Mouse (Mus musculus) G1E (cell line): ENCODE measurements around the gene Atf1.

Experiments used
- CTCF ChIP-seq: IDR thresholded peaks from 2 replicates; pipeline ENCODE4 v1.5.1; 2012; ENCODE audit warnings: low read depth, low read length, inconsistent platforms, mixed read lengths
- GATA1 ChIP-seq: IDR thresholded peaks from 2 replicates; pipeline ENCODE4 v1.6.1; 2012; ENCODE audit warnings: borderline replicate concordance, low read length, inconsistent platforms, mixed read lengths
- POLR2AphosphoS5 ChIP-seq: IDR thresholded peaks from 2 replicates; pipeline ENCODE4 v1.6.1; 2012; ENCODE audit warnings: low read depth, low read length, inconsistent platforms; ENCODE audit not compliant: insufficient replicate concordance
- TAL1 ChIP-seq: conservative IDR thresholded peaks from 2 replicates; pipeline ENCODE4 v1.6.1; 2012; ENCODE audit warnings: low read depth, low read length, inconsistent platforms, mixed read lengths

DNA sequence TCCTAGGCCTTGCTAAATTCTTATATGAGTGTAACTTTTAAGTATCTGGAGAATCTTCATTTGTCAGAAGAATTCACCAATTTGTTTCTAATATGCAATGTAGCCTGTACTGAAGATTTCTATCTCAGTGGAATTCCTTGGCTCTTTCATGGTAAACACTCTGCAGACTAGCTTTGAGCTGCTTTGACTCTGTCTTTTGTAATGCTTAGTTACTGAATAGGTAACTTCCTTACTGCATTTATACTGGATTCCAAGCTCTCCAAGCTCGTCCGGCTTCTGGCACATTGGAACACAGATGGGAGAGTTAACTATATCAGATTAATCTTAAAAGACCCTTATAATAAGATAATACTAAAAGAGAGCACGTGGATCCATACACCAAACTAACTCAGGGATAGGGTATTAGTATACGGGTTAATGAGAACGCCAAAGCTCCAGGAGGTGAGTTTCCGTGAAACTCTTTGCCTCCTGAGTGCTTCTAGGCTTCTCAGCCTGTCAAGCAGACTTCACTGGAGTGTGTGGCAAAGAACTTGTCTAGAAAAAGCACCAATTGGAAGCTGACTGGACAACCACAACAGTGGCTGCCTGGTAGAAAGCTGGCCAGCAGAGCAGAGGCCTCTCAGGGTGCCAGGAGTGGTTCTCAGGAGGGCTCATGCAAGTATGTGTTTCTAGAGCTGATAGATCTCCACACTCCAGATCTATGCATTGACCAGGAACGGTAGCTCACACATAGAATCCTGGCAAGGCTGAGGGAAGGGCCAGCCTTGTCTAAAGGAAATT is 31.2 kb downstream of the Atf1 start:
- TF ChIP-seq TAL1 (no peak), POLR2AphosphoS5 (no peak), GATA1 (no peak), CTCF (no peak)
